Mouse (Mus musculus) megakaryocyte, adult 5-6 weeks (primary cell): ENCODE data around the gene AY074887. TPM values are rescaled to one million over a fixed set of nuclear protein-coding genes. Genes with fewer than 3 reads are reported as not detected.
"Not testable (repeated sequence)": the region's sequence is repeated elsewhere in the genome, so short reads cannot be mapped to it uniquely, and the experiment has no call there.

Experiments used
- ATAC-seq: 2 replicates; pipeline ENCODE4 v1.8.0; 2016; ENCODE audit warnings: mild to moderate bottlenecking, inconsistent platforms; ENCODE audit not compliant: poor library complexity, severe bottlenecking
- total RNA-seq, 2 experiments: library from RNA; stranded (forward) in 1 of 2; stranded (reverse) in 1 of 2; fragments of 153-499, 151-499 nt in 1 of 2; fragments of 221-1000, 200-1000 nt in 1 of 2; gene quantifications; 2 replicates each; pipeline versions ENCODE4 v1.2.3 to v1.2.4; 2015 to 2017

AY074887 gene
- not detected in 2 replicates for total RNA-seq (2015)
- total RNA-seq (2017) = 0.65 TPM in 1 of 2 replicates, not detected in the other

GRCm38 (mm10) chr9:54950575-54951321 lies at the start of gene AY074887, which contains the start of gene Psma4:
Gene AY074887, minus strand, starts transcription at chr9:54950998.
Gene Psma4, plus strand, starts transcription at chr9:54950790.
- ATAC-seq = peak; percentile 98

GRCm38 (mm10) chr9:54995645-54996044 lies 44.8 kb upstream of the AY074887 start:
- ATAC-seq = no peak

- ATAC-seq = no peak
These were observed 43.6 kb upstream of the AY074887 start for GRCm38 (mm10) chr9:54994381-54994780.

- ATAC-seq = no peak
These were observed 39.6 kb upstream of the AY074887 start for GRCm38 (mm10) chr9:54990362-54990761.

- ATAC-seq = no peak
These were observed 31.6 kb upstream of the AY074887 start for GRCm38 (mm10) chr9:54982401-54982800.

GRCm38 (mm10) chr9:54981291-54982191 lies 30.7 kb upstream of the AY074887 start:
- no peak for ATAC-seq

- no peak for ATAC-seq
These were observed 29.9 kb upstream of the AY074887 start, which contains the start of gene Chrna5 for GRCm38 (mm10) chr9:54980674-54981073. Gene Chrna5, plus strand, starts transcription at chr9:54980880.

- no peak for ATAC-seq
These were observed 19.3 kb upstream of the AY074887 start for GRCm38 (mm10) chr9:54969972-54970637.

GRCm38 (mm10) chr9:54963669-54964068 lies 12.9 kb upstream of the AY074887 start:
- ATAC-seq = peak; percentile 57

- ATAC-seq = no peak
These were observed 10.3 kb upstream of the AY074887 start for GRCm38 (mm10) chr9:54961059-54961458.

GRCm38 (mm10) chr9:54950162-54950561 lies 636 bp downstream of the AY074887 start:
- ATAC-seq = not testable (repeated sequence)

GRCm38 (mm10) chr9:54949465-54949864 lies 1.3 kb downstream of the AY074887 start:
- ATAC-seq = no peak

GRCm38 (mm10) chr9:54946256-54946655 lies 4.5 kb downstream of the AY074887 start:
- ATAC-seq = no peak

GRCm38 (mm10) chr9:54944467-54944866 lies 6.3 kb downstream of the AY074887 start:
- no peak for ATAC-seq

GRCm38 (mm10) chr9:54942071-54942470 lies 8.7 kb downstream of the AY074887 start:
- no peak for ATAC-seq

GRCm38 (mm10) chr9:54932379-54932778 lies 18.4 kb downstream of the AY074887 start:
- no peak for ATAC-seq

- ATAC-seq = no peak
These were observed 19.0 kb downstream of the AY074887 start for GRCm38 (mm10) chr9:54931765-54932164.

GRCm38 (mm10) chr9:54930741-54931140 lies 20.1 kb downstream of the AY074887 start:
- ATAC-seq = no peak

- ATAC-seq = no peak
These were observed 30.9 kb downstream of the AY074887 start for GRCm38 (mm10) chr9:54919946-54920345.

- ATAC-seq = no peak
These were observed 32.0 kb downstream of the AY074887 start for GRCm38 (mm10) chr9:54918781-54919180.

GRCm38 (mm10) chr9:54918191-54918590 lies 32.6 kb downstream of the AY074887 start:
- ATAC-seq = no peak
